ENCODE assay signal across 23 mouse cellular contexts in the genomic region with DNA sequence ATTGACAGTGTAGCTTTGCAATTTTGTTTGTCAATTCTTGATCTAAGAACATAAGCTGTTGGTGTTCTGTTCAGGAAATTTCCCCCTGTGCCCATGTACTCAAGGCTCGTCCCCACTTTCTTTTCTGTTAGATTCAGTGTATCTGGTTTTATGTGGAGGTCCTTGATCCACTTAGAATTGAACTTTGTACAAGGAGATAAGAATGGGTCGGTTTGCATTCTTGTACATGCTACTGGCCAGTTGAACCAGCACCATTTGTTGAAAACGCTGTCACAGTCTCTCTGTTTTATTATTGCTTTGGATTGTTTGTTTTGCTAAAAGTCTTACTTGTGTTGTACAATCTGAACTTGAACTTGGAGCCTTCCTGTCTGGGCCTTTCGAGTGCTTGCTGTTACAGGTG.
DNase-seq lines count a peak whose midpoint lies in the region; ATAC-seq and TF ChIP-seq lines count a peak whose summit lies in the region.
"Had no signal": no experiment of that assay in that cellular context is flagged by ENCODE, and none has a peak within 500 bp of the region (broad histone marks: within the 10 kb centered on the region; RNA-seq: fewer than 3 reads in every experiment).

No protein-coding gene starts in this region.

- no peak overlapping the region for H3K4me3 ChIP-seq in midbrain, embryonic 11.5 days (ENCODE audit: low read depth, low read length)
- no peak overlapping the region for H3K4me3 ChIP-seq in midbrain, embryonic 16.5 days (ENCODE audit: low read depth, low read length)
- H3K4me3 ChIP-seq in intestine, embryonic 15.5 days (replicated peaks) = no peak overlapping the region
- H3K4me3 ChIP-seq in intestine, embryonic 16.5 days (ENCODE audit: low read length) = no peak overlapping the region
- H3K4me3 ChIP-seq in intestine, postnatal 0 days (ENCODE audit: low read depth, low read length) = no peak overlapping the region

- no peak for ATAC-seq in midbrain, embryonic 11.5 days (ENCODE audit: low FRiP score)
- no peak for ATAC-seq in midbrain, embryonic 16.5 days
- peak; percentile 43; the same call in 1 of the 2 replicates for ATAC-seq in intestine, embryonic 15.5 days
- peak; percentile 71 for ATAC-seq in intestine, embryonic 16.5 days
- ATAC-seq in intestine, postnatal 0 days = peak; percentile 45
- ATAC-seq: activated CD4-positive, CD25-positive, alpha-beta regulatory T cell, adult 4 months; CD4-positive, CD25-positive, alpha-beta regulatory T cell, adult 4 months; Patski had no signal

- 90% methylated on average over 4 of the region's 4 CpGs for WGBS in midbrain, embryonic 11.5 days
- WGBS in midbrain, embryonic 16.5 days = 92% methylated on average over 4 of the region's 4 CpGs
- WGBS in intestine, embryonic 15.5 days = 65% methylated on average over 4 of the region's 4 CpGs
- 66% methylated on average over 4 of the region's 4 CpGs for WGBS in intestine, embryonic 16.5 days
- WGBS in intestine, postnatal 0 days = 44% methylated on average over 4 of the region's 4 CpGs

- H3K4me1 ChIP-seq in midbrain, embryonic 11.5 days (ENCODE audit: control insufficient read depth, insufficient read depth, low read length) = no peaks in the 10 kb centered on the region
- H3K4me1 ChIP-seq in midbrain, embryonic 16.5 days (ENCODE audit: control insufficient read depth, insufficient read depth, low read length) = no peaks in the 10 kb centered on the region
- no peaks in the 10 kb centered on the region for H3K4me1 ChIP-seq in intestine, embryonic 15.5 days (replicated peaks)
- H3K4me1 ChIP-seq in intestine, embryonic 16.5 days (ENCODE audit: control insufficient read depth, insufficient read depth, low read length) = no peaks in the 10 kb centered on the region
- no peaks in the 10 kb centered on the region for H3K4me1 ChIP-seq in intestine, postnatal 0 days (replicated peaks; ENCODE audit: control insufficient read depth, insufficient read depth, low read length)

- H3K27me3 ChIP-seq in midbrain, embryonic 11.5 days (ENCODE audit: control insufficient read depth, insufficient read depth, low read length) = no peaks in the 10 kb centered on the region
- H3K27me3 ChIP-seq in midbrain, embryonic 16.5 days (ENCODE audit: control insufficient read depth, insufficient read depth, low read depth, low read length) = no peaks in the 10 kb centered on the region
- H3K27me3 ChIP-seq in intestine, embryonic 15.5 days (replicated peaks) = no peaks in the 10 kb centered on the region
- no peaks in the 10 kb centered on the region for H3K27me3 ChIP-seq in intestine, embryonic 16.5 days (replicated peaks; ENCODE audit: control insufficient read depth, insufficient read depth, low read length)
- no peaks in the 10 kb centered on the region for H3K27me3 ChIP-seq in intestine, postnatal 0 days (replicated peaks; ENCODE audit: control insufficient read depth, insufficient read depth, low read length)
- H3K27me3 ChIP-seq: CH12.LX, Patski had no signal

- peaks cover 11% of the 10 kb centered on the region for H3K36me3 ChIP-seq in midbrain, embryonic 11.5 days (ENCODE audit: control insufficient read depth, insufficient read depth, low read length)
- H3K36me3 ChIP-seq in midbrain, embryonic 16.5 days (ENCODE audit: control insufficient read depth, insufficient read depth, low read length) = peaks cover 24% of the 10 kb centered on the region
- H3K36me3 ChIP-seq in intestine, embryonic 15.5 days = 0 out of 2 replicates have a peak, but pooled peaks cover 5% of the 10 kb centered on the region
- peaks cover 4% of the 10 kb centered on the region for H3K36me3 ChIP-seq in intestine, embryonic 16.5 days (ENCODE audit: control insufficient read depth, insufficient read depth, low read length)
- peaks cover 33% of the 10 kb centered on the region for H3K36me3 ChIP-seq in intestine, postnatal 0 days (ENCODE audit: control insufficient read depth, insufficient read depth)

- no peak overlapping the region for H3K9ac ChIP-seq in midbrain, embryonic 11.5 days (ENCODE audit: low read length)
- no peak overlapping the region for H3K9ac ChIP-seq in midbrain, embryonic 16.5 days (ENCODE audit: low read depth, low read length)
- H3K9ac ChIP-seq in intestine, embryonic 15.5 days = no peak overlapping the region
- H3K9ac ChIP-seq in intestine, embryonic 16.5 days (ENCODE audit: low read depth, low read length) = no peak overlapping the region
- no peak overlapping the region for H3K9ac ChIP-seq in intestine, postnatal 0 days (ENCODE audit: low read depth, low read length)

- H3K9me3 ChIP-seq in midbrain, embryonic 11.5 days (ENCODE audit: control insufficient read depth, low read length) = no peaks in the 10 kb centered on the region
- no peaks in the 10 kb centered on the region for H3K9me3 ChIP-seq in midbrain, embryonic 16.5 days (replicated peaks; ENCODE audit: control insufficient read depth, low read length, poor library complexity, severe bottlenecking)
- H3K9me3 ChIP-seq in intestine, embryonic 15.5 days = no peaks in the 10 kb centered on the region
- no peaks in the 10 kb centered on the region for H3K9me3 ChIP-seq in intestine, embryonic 16.5 days (ENCODE audit: control insufficient read depth, low read length)
- H3K9me3 ChIP-seq in intestine, postnatal 0 days (ENCODE audit: control insufficient read depth) = no peaks in the 10 kb centered on the region
- H3K9me3 ChIP-seq: G1E had no signal

- DNase-seq in midbrain, embryonic 11.5 days (ENCODE audit: low spot score, missing footprints) = peak; percentile 72
- DNase-seq in MN1 (ENCODE audit: low spot score) = no peak
- DNase-seq in natural killer cell, adult 2 months (ENCODE audit: low spot score in 2 of 2) = no peak
- DNase-seq in neural tube, embryonic 10.5 days (ENCODE audit: extremely low spot score, low spot score) = no peak
- DNase-seq: adrenal gland, adult 2 months; adrenal gland, adult 8-10 months; adrenal gland, postnatal 10 days; adrenal gland, postnatal 14 days; adrenal gland, postnatal 25 days; adrenal gland, postnatal 36 days; B cell, adult 2 months; cerebellum, adult 11 months; cerebellum, adult 11-12 months; cerebellum, adult 18-20 months had no signal

- TF ChIP-seq CTCF in intestine, postnatal 0 days (IDR thresholded peaks at IDR 0.05; ENCODE audit: low read depth) = no peak

- H3K4me2 ChIP-seq in midbrain, embryonic 11.5 days = no peak overlapping the region
- H3K4me2 ChIP-seq in midbrain, embryonic 16.5 days (ENCODE audit: low read length) = no peak overlapping the region
- H3K4me2 ChIP-seq in intestine, embryonic 15.5 days (replicated peaks) = no peak overlapping the region
- H3K4me2 ChIP-seq in intestine, embryonic 16.5 days (ENCODE audit: low read depth, low read length) = no peak overlapping the region
- H3K4me2 ChIP-seq in intestine, postnatal 0 days (replicated peaks; ENCODE audit: low read depth) = no peak overlapping the region

- no peak overlapping the region for H3K27ac ChIP-seq in midbrain, embryonic 11.5 days (ENCODE audit: low read depth, low read length)
- no peak overlapping the region for H3K27ac ChIP-seq in midbrain, embryonic 16.5 days (ENCODE audit: low read length)
- H3K27ac ChIP-seq in intestine, embryonic 15.5 days = no peak overlapping the region
- H3K27ac ChIP-seq in intestine, embryonic 16.5 days (ENCODE audit: low read length) = peak overlapping the region; percentile 24; the same call in 1 of the 2 replicates
- no peak overlapping the region for H3K27ac ChIP-seq in intestine, postnatal 0 days (ENCODE audit: low read depth, low read length)

Comparison
In these comparisons a context has a peak if more than half of its experiments do, and no peak if none do; other contexts are left out.
1. ATAC-seq: peak in intestine, embryonic 15.5 days (single experiment), intestine, embryonic 16.5 days (single experiment) and intestine, postnatal 0 days (single experiment); none in midbrain, embryonic 11.5 days (single experiment) and midbrain, embryonic 16.5 days (single experiment).